Mouse (Mus musculus): ENCODE results near the gene Vstm4.

Vstm4 gene

GRCm38 (mm10) chr14:32859831-32860569 is 3.4 kb downstream of the Vstm4 start:
- DNase-seq (ENCODE audit: low read depth, low spot score), result peak; percentile 19

- DNase-seq (ENCODE audit: low read depth, low spot score), result no peak
These were observed 4.6 kb downstream of the Vstm4 start for GRCm38 (mm10) chr14:32861149-32861581.

- no peak for DNase-seq (ENCODE audit: low read depth, low spot score)
These were observed 5.1 kb downstream of the Vstm4 start for GRCm38 (mm10) chr14:32861656-32862055.

GRCm38 (mm10) chr14:32865331-32865730 is 8.8 kb downstream of the Vstm4 start:
- DNase-seq (ENCODE audit: low read depth, low spot score), result no peak

GRCm38 (mm10) chr14:32871963-32872362 is 15.4 kb downstream of the Vstm4 start:
- DNase-seq (ENCODE audit: low read depth, low spot score), result peak; percentile 9

- no peak for DNase-seq (ENCODE audit: low read depth, low spot score)
These were observed 21.0 kb downstream of the Vstm4 start for GRCm38 (mm10) chr14:32877549-32877948.

- DNase-seq (ENCODE audit: low read depth, low spot score), result no peak
These were observed 23.8 kb downstream of the Vstm4 start for GRCm38 (mm10) chr14:32880332-32880731.

GRCm38 (mm10) chr14:32881693-32882092 is 25.1 kb downstream of the Vstm4 start:
- no peak for DNase-seq (ENCODE audit: low read depth, low spot score)

GRCm38 (mm10) chr14:32888876-32889674 is 32.5 kb downstream of the Vstm4 start:
- no peak for DNase-seq (ENCODE audit: low read depth, low spot score)

- no peak for DNase-seq (ENCODE audit: low read depth, low spot score)
These were observed 37.8 kb downstream of the Vstm4 start for GRCm38 (mm10) chr14:32894341-32894853.

- no peak for DNase-seq (ENCODE audit: low read depth, low spot score)
These were observed 38.3 kb downstream of the Vstm4 start for GRCm38 (mm10) chr14:32894878-32895277.

GRCm38 (mm10) chr14:32896896-32897295 is 40.3 kb downstream of the Vstm4 start:
- no peak for DNase-seq (ENCODE audit: low read depth, low spot score)

GRCm38 (mm10) chr14:32903203-32903602 is 46.6 kb downstream of the Vstm4 start:
- no peak for DNase-seq (ENCODE audit: low read depth, low spot score)

- no peak for DNase-seq (ENCODE audit: low read depth, low spot score)
These were observed 50.0 kb downstream of the Vstm4 start for GRCm38 (mm10) chr14:32906545-32906944.

- no peak for DNase-seq (ENCODE audit: low read depth, low spot score)
These were observed 52.6 kb downstream of the Vstm4 start for GRCm38 (mm10) chr14:32909112-32909511.

GRCm38 (mm10) chr14:32911187-32911586 is 54.6 kb downstream of the Vstm4 start:
- no peak for DNase-seq (ENCODE audit: low read depth, low spot score)

- no peak for DNase-seq (ENCODE audit: low read depth, low spot score)
These were observed 58.8 kb downstream of the Vstm4 start for GRCm38 (mm10) chr14:32915360-32915759.

GRCm38 (mm10) chr14:32917919-32918318 is 61.4 kb downstream of the Vstm4 start:
- no peak for DNase-seq (ENCODE audit: low read depth, low spot score)

GRCm38 (mm10) chr14:32923871-32924270 is 67.3 kb downstream of the Vstm4 start:
- DNase-seq (ENCODE audit: low read depth, low spot score), result no peak

GRCm38 (mm10) chr14:32931709-32932108 is 75.2 kb downstream of the Vstm4 start:
- no peak for DNase-seq (ENCODE audit: low read depth, low spot score)

- no peak for DNase-seq (ENCODE audit: low read depth, low spot score)
These were observed 75.7 kb downstream of the Vstm4 start for GRCm38 (mm10) chr14:32932220-32932619.

- DNase-seq (ENCODE audit: low read depth, low spot score), result no peak
These were observed 77.5 kb downstream of the Vstm4 start for GRCm38 (mm10) chr14:32934064-32934463.

- no peak for DNase-seq (ENCODE audit: low read depth, low spot score)
These were observed 82.7 kb downstream of the Vstm4 start for GRCm38 (mm10) chr14:32939217-32939616.
